Mouse (Mus musculus) hindlimb bud, embryonic 11.5 days (tissue): ENCODE measurements at regions not wholly inside any gene's neighbourhood (a gene's known extent, or its start where the extent isn't known, plus 50 kb on each side); places are given as distances from the start of the nearest gene placed in this dataset.

Experiments used
- DNase-seq: peaks from one replicate; pipeline ENCODE4 v3.0.0-alpha.2; 2012; ENCODE audit warnings: low read depth, low spot score; ENCODE audit errors: extremely low spot score

DNA sequence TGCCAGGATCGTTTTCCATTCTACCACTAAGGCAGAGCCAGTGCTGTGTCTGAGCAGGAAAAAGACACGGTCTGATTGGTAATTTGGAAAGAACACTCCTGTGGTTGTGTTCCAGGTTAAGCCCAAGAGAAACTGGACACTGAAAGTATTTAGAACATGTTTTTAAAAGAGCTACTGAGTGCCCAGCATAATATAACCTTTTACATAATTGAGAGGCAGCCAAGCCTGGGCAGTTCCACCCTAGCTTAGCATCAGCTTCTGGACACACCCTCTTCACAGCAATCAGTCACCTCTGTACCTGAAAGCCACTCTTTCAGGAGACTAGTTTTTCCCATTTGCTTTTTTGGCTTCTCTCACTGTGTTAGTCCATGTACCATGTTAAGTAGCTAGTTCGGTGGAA lies 1379.4 kb upstream of the A1bg start:
- DNase-seq: no peak

DNA sequence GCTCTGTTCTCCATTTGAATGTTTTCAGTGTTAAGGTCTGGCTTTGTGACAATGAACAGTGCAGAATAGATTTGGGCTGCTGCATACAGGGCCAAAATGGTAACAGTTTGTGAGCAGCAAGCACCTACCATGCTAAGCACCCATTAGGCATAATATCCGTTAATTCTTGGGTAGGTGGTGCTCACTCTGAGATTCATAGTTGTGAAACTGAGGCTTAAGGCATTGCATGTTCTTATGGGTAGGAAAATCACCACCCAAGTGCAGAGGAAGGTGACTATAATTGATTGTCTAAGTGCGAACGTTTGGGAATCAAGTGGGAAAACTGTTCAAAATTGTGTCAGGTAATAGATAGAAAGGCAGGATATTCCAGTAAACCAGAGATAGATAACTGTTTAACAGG lies 1378.8 kb upstream of the A1bg start:
- DNase-seq: no peak

DNA sequence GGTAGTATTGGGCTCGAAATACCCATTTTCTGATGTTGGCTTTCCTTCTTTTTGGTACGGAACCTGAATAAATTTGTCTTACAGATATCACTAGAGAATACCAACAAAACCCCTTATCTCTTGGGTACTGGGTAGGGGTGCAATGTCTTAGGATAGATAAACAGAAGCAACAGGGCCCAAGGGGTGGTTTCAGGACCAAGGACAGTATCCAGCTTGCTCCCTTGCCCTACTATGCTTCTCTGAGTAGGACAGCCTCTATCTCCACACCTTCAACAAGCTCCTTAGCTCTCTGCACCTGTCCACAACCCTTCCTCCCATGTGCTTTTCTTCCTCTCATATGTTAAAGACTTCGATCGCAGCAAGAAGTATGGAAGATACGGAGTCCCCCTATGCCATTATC lies 1374.3 kb upstream of the A1bg start:
- DNase-seq: no peak

DNA sequence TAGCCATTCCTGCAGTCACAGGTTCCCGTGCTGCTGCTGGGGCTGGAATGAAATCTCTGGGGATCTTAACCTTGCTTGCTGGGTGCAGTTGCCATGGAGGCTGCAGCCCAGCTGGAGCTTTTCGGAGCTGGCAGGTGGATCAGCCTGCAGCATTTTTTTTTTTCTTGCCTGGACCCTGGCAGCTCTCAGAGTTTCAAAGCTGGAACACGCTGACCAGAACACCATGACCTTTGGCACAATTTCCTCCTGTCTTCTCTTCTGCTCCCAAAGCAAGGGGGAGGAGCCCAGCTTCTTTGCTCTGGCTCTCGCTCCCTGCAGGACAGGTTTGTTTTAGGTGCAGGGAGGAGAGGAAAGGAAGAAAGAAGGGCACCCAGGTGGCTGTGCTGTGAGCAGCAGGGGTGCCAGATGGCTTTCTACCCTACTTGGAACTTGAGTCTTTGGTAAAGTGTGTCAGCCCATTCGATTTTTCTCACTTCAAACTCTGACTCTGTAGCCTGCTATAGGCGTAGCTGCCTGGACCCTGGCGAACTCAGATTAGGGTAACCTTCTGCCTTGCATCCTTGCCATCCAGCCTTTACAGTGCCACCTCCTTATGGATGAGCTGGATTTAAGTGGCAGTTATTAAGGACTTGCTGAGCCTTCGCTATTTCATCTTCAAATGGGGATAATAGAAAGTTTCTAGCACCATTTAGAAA lies 1372.6 kb upstream of the A1bg start:
- DNase-seq: no peak

DNA sequence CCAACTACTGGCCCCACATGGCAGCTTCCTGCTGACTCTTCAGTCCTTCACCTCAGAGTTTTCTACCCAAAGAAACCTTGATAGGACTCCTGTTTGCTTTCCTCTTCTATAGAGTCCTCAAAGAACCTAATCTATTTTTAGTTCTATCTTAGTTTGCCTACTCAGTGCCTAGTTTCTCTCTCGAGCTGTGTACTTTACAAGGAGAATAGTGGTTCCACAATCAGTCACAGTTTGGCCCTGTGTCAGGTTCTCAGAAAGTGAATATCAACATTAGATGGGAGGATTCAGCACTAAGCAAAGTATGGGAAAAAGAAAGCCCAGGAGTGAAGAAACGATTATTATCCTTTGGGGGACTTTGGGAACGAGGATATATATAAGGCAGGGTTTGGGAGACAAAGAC lies 1372.0 kb upstream of the A1bg start:
- DNase-seq: no peak

DNA sequence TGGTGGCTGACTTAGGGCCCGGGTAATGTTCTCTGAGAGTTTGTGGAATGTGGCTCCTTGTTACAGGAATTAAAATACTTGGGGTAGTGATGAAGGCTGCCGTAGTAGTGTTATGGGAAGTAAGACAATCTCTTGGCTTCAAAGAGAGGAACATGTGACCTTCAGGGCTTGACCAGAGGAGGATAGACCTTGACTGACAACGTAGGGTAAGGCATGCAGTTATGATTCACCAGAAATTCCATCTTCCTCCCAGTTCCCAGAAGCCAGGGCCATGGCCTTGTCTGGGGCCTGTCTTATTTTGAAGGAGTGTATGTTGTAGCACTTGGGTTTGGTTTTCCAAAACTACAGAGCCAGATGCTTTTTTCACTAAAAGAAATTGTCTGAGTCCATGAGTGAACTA lies 1370.1 kb upstream of the A1bg start:
- no peak for DNase-seq

DNA sequence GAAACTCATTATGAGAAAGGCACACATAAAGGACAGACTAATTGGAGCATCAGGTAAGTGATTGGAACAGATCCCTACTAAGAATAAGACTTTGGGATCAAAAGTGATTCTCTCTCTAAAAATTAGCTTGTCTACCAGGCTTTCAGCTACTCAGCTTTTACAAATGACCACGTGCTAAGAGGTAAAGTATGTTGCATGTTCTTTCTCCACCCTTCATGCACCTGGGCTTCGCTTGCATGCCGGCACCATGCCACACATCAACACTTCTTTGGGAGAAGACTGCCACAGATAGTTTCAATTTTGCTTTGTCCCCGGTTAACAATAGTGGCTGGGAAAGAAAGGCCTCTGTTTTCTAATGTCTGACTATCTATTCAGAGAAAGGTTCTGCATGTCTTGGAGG lies 1367.9 kb upstream of the A1bg start:
- no peak for DNase-seq

DNA sequence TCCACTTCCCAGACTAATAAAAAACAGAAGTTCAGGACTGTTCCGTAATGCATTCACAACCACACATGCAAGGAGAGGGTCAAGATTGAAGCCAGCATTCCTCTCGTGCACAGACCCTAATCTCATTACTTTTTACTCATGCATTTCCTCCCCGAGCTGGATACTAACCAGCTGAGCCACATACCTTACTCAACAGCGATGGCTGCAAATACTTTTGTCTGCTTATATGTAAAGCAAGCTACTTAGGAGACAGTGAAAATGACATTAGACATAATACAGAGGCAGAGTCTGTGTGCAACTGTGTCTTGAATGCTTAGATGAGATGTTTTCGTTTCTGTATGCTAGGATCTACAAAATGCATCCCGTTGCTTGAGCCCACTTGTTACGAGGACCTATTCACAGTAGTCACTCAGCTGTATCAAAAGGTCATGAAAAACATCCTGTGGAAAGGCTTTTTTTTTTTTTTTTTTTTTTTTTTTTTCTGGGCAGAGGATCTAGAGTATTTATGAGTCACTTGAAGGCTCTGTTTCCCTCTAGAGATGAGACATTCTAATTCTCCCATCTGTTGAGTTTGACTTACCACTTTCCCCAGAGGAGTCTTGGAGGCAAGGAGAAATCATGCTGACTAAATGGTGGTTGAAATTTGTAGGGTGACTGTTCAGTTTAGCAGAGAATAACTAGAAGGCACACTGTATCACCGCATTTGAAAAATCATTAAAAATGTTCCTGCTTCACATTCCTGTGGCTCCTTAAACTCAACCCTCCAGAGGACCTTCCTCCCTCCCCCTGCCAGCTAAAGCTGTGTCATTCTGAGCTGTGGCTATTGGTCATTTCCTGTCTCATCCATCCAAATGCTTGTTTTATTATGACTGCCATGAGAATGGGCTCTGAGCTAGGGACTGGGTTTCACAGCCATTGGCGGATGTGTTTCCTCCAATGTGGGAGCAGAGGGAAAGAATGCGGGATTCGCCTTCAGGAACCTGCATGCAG lies 1364.1 kb upstream of the A1bg start:
- DNase-seq: peak; percentile 39

DNA sequence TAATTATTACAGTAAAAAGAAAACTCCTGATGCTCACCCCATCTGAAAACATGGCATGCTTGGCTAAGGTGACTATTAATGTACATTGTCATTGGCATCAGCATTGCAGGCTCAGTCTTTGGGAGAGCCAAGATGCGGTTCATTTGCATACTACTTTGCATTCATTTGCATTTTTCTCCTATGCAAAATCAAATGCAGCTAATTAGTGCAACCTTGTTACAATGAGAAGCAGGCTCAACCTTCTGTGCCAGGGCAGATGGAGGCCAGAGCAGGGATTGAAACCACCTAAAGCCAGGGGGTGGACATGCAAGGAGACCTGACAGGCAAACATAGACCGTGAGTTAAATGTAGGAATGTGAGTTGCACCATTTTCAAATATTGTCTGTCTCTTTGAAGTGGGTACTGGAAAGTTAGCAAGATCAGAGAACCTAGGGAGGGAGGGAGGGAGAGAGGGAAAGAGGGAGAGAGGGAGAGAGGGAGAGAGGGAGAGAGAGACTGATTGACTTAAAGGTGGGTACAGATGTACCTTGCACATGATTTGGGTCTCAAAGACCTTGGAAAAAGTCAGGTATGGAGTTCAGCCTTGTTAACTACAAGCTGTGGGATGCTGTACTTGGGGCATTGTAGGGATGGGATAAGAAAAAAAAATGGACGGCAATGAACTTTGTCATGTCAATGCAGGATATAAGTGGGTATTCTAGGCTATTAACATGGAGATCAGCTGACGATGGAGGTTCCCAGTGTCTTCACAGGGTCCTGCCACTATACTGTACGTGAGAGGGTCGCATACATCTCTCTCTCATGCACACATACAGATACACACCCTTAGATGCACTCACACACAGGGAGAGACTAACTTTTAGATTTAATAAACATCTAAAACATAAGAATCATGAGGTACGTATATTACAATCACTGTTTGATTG lies 1362.1 kb upstream of the A1bg start:
- no peak for DNase-seq

DNA sequence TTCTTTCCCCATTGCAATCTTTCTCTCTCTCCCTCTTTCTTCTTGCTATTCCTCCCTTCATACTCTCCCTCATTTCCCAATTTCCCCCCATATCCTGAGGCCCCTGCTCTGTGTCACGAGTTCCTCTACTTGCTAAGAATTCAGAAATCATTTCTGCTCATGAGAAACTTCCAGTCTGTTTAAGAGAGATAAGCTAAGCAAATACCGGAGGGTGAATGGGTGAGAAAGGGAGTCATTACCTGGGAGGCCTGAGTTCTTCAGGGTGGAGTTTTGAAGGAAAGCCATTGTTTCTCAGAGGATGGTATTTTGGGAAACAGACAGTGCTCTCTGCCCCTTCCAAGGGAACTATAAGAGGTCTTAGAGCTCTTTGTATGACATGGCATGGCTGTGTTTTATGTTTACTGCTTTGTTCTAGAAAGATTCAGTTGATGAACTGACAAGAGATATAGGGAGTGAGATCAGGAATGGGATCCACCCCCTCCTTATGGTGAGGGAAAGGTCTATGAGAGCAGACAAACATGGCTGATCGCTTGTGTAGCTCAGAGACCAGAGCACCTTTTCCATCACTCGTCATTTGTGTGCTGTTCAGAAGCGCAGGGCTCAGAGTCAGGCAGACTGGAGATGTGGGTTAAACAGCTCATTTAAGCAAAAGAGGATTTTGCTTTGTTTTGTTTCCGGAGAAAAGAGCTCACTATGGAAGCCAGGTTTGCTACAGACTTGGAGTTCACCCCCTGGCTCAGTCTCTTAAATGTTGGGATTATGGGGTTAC lies 1361.0 kb upstream of the A1bg start:
- no peak for DNase-seq

DNA sequence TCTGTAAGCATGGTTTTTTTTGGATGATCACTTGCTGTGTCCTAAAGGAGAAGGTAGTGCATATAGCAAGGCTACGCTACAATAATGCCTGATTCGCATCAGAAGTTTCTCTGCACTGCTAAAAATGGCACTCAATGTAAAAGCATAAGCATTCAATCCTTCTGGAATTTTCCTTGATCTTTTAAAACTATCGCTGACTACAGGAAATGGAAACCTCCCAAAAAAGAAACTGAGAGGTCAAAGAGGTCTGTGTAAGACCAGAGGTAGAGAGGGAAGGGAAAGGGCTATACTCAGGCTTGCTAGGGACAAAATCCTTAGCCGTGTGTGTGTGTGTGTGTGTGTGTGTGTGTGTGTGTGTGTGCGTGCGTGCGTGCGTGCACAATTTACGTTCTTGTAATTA lies 1359.8 kb upstream of the A1bg start:
- no peak for DNase-seq

DNA sequence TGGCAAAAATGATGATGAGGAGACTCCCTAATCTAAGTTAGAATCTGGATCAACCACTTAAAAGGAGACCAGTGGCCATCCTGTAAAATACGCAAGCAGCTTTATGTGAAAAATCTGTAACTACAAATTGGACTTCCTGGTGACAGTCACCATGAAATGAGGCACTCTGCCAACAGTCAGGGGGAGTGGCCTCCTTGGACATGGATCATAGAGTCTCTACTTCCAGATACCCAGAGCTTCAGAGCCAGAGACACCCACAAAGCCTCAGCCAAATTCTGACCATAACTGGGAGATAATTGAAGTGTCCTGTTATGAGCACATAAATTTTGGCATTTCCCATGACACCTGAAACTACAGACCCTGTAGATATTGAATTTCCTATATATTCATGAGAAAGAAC lies 1359.3 kb upstream of the A1bg start:
- no peak for DNase-seq

DNA sequence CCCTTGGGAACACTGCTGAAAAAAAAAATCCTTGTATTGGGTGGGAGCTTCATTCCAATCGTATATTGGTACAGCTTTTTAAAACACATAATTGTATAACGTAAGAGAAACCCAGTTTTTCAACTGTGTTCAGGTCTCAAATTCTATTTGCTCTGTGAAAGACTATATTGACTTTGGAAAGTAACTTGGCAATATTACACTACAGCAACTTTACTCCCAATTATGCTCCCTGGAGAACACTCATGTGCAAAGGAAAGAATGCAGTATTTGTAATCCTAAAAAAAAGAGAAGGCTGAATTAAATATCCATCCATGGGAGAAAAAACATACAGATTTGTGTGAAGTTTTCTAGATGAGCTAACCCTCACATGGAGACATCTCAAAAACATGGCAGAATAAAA lies 1356.7 kb upstream of the A1bg start:
- no peak for DNase-seq

DNA sequence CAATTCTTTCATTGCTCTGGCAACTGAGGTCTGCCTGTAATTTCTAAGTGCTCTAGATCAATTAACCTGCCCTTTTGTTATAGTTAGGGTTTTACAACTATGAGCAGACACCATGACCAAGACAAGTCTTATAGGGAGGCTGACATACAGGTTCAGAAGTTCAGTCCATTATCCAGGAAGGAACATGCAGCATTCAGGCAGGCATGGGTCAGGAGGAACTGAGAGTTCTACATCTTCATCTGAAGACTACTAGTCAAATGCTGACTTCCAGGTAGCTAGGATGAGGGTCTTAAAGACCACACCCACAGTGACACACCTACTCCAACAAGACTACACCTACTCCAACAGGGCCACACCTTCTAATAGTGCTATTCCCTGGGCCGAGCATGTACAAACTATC lies 1352.0 kb upstream of the A1bg start:
- no peak for DNase-seq

DNA sequence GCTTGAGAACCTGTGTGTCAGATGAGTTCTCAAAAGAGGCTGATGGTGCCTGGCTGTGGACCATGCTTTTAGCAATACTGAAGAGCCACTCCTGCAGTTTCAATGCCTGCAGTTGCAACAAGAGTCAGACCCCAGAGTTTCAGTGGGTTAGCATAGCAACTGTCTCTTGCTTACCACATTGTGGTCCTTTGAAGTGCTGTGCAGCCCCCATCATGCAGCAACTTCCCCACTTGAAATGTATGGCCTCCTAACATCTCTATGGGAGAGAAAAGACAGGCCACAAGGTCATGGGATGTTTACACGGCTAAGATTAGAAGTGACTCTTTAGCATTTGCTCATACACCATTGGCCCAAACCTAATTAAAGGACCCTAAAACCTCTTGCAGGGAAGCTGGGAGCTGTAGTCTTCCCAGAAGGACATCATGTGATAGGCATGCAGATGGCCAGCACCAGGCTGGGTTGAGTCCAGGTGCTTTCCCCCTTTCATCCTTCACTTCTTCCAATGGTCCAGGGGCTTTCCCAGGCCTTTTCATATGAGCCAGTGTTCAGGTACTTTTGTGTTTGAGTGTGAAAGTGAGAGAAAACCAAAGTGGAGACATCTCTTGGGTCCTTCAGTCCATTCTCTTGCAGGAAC lies 1351.2 kb upstream of the A1bg start:
- DNase-seq: no peak

DNA sequence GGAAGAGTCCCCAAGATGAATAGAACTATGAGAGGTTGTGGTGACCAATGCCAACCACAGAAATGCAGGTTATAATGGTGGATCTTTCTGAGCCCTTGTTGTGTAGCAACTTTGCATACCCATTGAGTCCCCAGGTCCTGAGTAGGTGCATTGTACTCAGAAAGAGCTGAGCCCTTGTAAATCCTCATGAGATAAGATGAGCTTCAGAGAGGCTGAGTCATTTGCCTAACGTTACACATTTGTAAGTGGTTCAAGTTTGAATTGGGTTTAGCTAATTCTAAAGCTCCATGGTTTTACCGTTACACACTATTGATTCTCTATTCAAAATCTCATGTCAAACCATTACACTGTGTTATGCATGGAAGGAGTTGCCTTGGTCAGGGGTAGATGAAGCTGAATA lies 1349.9 kb upstream of the A1bg start:
- no peak for DNase-seq

DNA sequence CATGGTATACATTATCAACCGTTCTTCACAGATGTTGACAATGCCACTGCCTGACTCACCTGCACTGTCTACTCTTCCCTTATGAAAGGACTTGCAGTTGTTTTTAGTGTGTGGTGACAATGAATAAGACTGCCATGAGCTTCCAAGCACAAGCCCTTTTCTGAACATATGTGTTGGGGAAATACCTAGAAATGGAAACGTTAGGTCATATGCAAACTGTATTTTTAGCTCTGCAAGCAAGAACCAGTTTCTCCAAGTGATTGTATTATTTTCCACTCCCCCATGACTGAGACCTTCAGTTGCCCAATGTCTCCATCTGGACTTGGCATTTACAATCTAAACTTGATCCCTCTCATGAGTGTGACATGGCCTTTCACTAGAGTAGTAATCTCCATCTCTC lies 1348.6 kb upstream of the A1bg start:
- DNase-seq: no peak

DNA sequence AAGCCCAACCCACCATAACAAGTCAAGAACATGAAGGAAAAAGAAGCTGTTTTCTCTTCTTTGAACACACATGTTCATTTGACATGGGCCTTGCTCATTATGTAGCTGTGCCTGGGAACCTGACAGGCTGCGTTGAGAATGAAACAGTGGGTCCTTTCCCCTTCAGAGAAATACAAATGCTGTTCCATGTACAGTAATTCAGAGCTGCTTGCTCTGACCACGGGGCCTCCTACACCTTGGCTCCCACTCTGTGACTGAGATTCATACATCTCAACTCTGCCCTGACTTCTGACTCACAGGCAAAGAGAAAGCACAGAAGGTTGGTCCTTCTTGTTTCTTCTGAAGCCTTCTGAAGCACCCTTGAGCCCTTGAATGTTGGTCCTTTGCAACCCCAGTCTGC lies 1345.4 kb upstream of the A1bg start:
- no peak for DNase-seq

DNA sequence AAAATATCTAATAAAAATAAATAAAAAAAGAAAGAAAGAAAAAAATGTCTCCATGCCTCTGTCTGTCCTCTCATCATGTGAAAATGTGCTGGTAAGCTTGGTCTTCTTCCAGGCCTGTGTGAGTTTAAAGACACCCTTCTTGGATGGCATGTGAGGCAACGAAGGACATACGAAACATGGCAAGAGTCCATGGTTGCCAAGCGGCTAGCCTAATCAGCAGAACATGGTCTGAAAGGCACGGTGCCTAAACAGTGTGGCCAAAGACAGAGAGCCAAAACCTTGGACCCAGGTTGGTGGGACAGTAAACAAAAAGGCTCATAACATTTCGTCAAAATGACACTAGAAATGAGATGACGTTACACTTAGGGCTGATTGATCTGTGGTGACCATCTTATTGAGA lies 1344.7 kb upstream of the A1bg start:
- DNase-seq: no peak

DNA sequence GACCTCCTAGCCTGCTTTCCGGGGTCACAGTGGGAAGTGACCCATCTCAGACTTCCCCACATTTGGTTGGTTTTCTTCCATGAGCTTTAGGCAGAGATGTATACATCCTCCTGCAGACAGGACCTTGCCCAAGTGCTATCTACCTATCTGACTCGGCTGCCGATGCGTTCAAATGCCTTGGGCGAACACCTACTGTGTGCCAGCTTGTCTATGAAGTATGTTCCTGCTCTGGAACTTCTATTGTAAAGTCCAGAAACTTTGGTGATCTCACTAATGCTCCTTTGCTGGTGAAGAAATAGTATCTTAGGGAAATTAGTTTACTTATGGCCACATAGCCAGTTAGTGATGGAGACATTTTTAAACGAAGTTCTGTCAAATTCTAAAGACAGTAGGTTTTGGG lies 1343.2 kb upstream of the A1bg start:
- no peak for DNase-seq
